Mouse (Mus musculus) hindbrain, embryonic 10.5 days (tissue): ENCODE data around the gene Ifnz. TPM values are rescaled to one million over a fixed set of nuclear protein-coding genes. Genes with fewer than 3 reads are reported as not detected.
A peak's percentile ranks its signal among the peaks of the same experiment; 100 is the strongest.
"Not testable (repeated sequence)": the region's sequence is repeated elsewhere in the genome, so short reads cannot be mapped to it uniquely, and the experiment has no call there.

Source experiments
- DNase-seq: peaks from one replicate; pipeline ENCODE4 v3.0.0-alpha.2; 2017; ENCODE audit warnings: low spot score
- H3K27ac ChIP-seq: fragments of 300-500 bp; sonication (generic); 2 replicates; pipeline ENCODE4 v1.5.1; 2016; ENCODE audit warnings: mild to moderate bottlenecking, moderate library complexity
- H3K27me3 ChIP-seq: fragments of 300-500 bp; sonication (generic); 2 replicates; pipeline ENCODE4 v1.6.1; 2016; ENCODE audit warnings: mild to moderate bottlenecking; ENCODE audit not compliant: poor library complexity, insufficient read depth, severe bottlenecking
- H3K36me3 ChIP-seq: fragments of 300-500 bp; sonication (generic); 2 replicates; pipeline ENCODE4 v1.6.1; 2016; ENCODE audit warnings: mild to moderate bottlenecking, moderate library complexity
- H3K4me1 ChIP-seq: fragments of 300-500 bp; sonication (generic); replicated peaks from 2 replicates; pipeline ENCODE4 v1.6.1; 2016; ENCODE audit warnings: mild to moderate bottlenecking
- H3K4me3 ChIP-seq: fragments of 300-500 bp; sonication (generic); 2 replicates; pipeline ENCODE4 v1.5.1; 2016; ENCODE audit warnings: mild to moderate bottlenecking, moderate library complexity
- H3K9me3 ChIP-seq: fragments of 300-500 bp; sonication (generic); 2 replicates; pipeline ENCODE4 v1.6.1; 2016; ENCODE audit warnings: mild to moderate bottlenecking, moderate library complexity
- WGBS: fragments of 180-500 bp; shearing (Covaris S2); methylation state at CpG from one replicate; pipeline ENCODE4 v1.1.7; 2016; 5-methylcytosine and 5-hydroxymethylcytosine counted together
- polyA plus RNA-seq: library from polyadenylated mRNA; unstranded; fragments of >200 nt; fragmentation: Nextera tagmentation; extraction: Ambion mirVana; gene quantifications from 2 replicates; pipeline ENCODE4 v1.2.1, GENCODE M21; 2016

Gene Ifnz
- polyA plus RNA-seq, 1 experiment from 2014 or later: not detected

GRCm38 (mm10) chr4:88760431-88760830 is 21.5 kb upstream of the Ifnz start:
- not testable (repeated sequence) for H3K36me3 ChIP-seq, H3K27me3 ChIP-seq, H3K9me3 ChIP-seq, H3K4me1 ChIP-seq, H3K27ac ChIP-seq
- peak overlapping the region; percentile 43 for H3K4me3 ChIP-seq
- WGBS: under 1% methylated on average over 28 of the region's 28 CpGs
- peak; percentile 75 for DNase-seq

- H3K36me3 ChIP-seq, H3K9me3 ChIP-seq, H3K27ac ChIP-seq, H3K27me3 ChIP-seq, H3K4me1 ChIP-seq, DNase-seq, H3K4me3 ChIP-seq: not testable (repeated sequence)
- WGBS: 78% methylated on average over 6 of the region's 8 CpGs
Measured at GRCm38 (mm10) chr4:88761776-88762175, 20.2 kb upstream of the Ifnz start.

DNA sequence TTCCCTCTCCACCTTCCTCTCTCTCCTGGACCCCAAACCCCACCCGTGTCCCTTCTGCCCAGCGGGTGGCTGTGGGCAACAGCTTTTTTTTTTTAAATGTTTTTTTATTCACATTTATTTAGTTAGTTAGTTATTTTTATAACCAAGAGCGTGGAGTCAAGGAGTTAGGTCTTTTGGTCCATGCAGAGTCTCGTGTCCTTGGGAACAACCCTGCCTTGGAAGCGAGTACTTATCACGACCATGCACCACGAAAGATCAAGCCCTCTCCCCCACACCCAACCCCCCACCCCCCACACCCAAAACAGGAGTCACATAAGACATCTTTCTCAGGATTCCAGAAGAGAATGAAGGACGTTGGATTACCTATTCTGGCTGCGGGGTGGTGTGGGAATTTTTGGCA is 19.6 kb upstream of the Ifnz start:
- 54% methylated on average over 9 of the region's 9 CpGs for WGBS
- H3K36me3 ChIP-seq, DNase-seq, H3K27me3 ChIP-seq, H3K4me3 ChIP-seq, H3K9me3 ChIP-seq, H3K4me1 ChIP-seq, H3K27ac ChIP-seq: not testable (repeated sequence)

DNA sequence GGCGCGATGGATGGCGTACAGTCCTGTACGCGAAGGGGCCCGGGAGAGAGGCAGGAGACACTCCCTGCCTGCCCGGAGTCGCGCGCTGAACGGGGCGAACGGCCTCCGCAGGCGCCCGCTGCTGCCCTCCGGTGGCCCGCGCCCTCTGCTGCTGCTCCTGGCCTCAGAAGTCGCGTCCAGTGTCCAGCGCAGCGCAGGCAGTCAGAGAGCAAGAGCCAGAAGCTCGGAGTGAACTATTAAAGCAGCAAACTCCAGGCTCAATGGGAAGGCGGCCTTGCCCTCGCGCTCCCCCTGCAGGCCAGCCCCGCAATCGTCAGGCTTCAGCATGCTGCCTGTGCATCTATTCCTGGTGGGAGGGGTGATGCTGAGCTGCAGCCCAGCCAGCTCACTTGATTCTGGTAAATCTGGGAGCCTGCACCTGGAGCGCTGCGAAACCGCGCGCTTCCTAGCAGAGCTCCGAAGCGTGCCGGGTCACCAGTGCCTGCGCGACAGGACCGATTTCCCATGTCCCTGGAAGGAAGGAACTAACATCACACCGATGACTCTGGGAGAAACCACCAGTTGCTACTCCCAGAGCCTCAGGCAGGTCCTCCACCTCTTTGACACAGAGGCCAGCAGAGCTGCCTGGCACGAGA is 18.4 kb upstream of the Ifnz start:
- DNase-seq: peak; percentile 79
- H3K9me3 ChIP-seq, H3K36me3 ChIP-seq, H3K4me1 ChIP-seq, H3K27ac ChIP-seq, H3K27me3 ChIP-seq: not testable (repeated sequence)
- WGBS: 2% methylated on average over 42 of the region's 42 CpGs
- peak overlapping the region; percentile 40 for H3K4me3 ChIP-seq

GRCm38 (mm10) chr4:88773534-88773933 is 8.4 kb upstream of the Ifnz start, which contains the start of gene Gm13290:
Gene Gm13290, plus strand, starts transcription at chr4:88773834.
- DNase-seq, H3K27me3 ChIP-seq, H3K9me3 ChIP-seq, H3K4me3 ChIP-seq, H3K4me1 ChIP-seq, H3K27ac ChIP-seq, H3K36me3 ChIP-seq: not testable (repeated sequence)
- WGBS: no CpG with 5 or more reads among the region's 32 CpGs

GRCm38 (mm10) chr4:88776622-88777021 is 5.3 kb upstream of the Ifnz start, which contains the start of gene Gm13289:
Gene Gm13289, plus strand, starts transcription at chr4:88776922.
- DNase-seq, H3K36me3 ChIP-seq: not testable (repeated sequence)
- WGBS: no CpG with 5 or more reads among the region's 29 CpGs

DNA sequence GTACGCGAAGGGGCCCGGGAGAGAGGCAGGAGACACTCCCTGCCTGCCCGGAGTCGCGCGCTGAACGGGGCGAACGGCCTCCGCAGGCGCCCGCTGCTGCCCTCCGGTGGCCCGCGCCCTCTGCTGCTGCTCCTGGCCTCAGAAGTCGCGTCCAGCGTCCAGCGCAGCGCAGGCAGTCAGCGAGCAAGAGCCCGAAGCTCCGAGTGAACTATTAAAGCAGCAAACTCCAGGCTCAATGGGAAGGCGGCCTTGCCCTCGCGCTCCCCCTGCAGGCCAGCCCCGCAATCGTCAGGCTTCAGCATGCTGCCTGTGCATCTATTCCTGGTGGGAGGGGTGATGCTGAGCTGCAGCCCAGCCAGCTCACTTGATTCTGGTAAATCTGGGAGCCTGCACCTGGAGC is 2.4 kb upstream of the Ifnz start, which contains the start of gene Gm13272:
TSS of gene Gm13272 (plus strand) at position 301 of the 400 bp plus-strand sequence.
- not testable (repeated sequence) for DNase-seq, H3K27ac ChIP-seq, H3K4me1 ChIP-seq, H3K4me3 ChIP-seq, H3K27me3 ChIP-seq, H3K36me3 ChIP-seq, H3K9me3 ChIP-seq
- no CpG with 5 or more reads among the region's 29 CpGs for WGBS

More at GRCm38 (mm10) chr4:88776622-88777021, 5.3 kb upstream of the Ifnz start, which contains the start of gene Gm13289:
- not testable (repeated sequence) for H3K27ac ChIP-seq, H3K9me3 ChIP-seq, H3K4me1 ChIP-seq, H3K27me3 ChIP-seq, H3K4me3 ChIP-seq

GRCm38 (mm10) chr4:88780320-88780719 is 1.6 kb upstream of the Ifnz start:
- not testable (repeated sequence) for DNase-seq, H3K4me3 ChIP-seq, H3K27ac ChIP-seq, H3K27me3 ChIP-seq, H3K4me1 ChIP-seq, H3K36me3 ChIP-seq, H3K9me3 ChIP-seq
- WGBS: 42% methylated on average over 16 of the region's 18 CpGs

- H3K4me3 ChIP-seq: 0 out of 2 replicates have a peak overlapping the region, but pooled peaks have one; percentile 29
- not testable (repeated sequence) for H3K36me3 ChIP-seq, H3K27me3 ChIP-seq, H3K9me3 ChIP-seq, DNase-seq, H3K27ac ChIP-seq, H3K4me1 ChIP-seq
- WGBS: 0% methylated on average over 18 of the region's 31 CpGs
Measured at GRCm38 (mm10) chr4:88782335-88782734, 404 bp downstream of the Ifnz start.

GRCm38 (mm10) chr4:88785409-88785808 is 3.5 kb downstream of the Ifnz start, which contains the start of gene Gm13276:
Gene Gm13276, plus strand, starts transcription at chr4:88785709.
- H3K27me3 ChIP-seq, H3K4me3 ChIP-seq, H3K36me3 ChIP-seq, DNase-seq, H3K4me1 ChIP-seq, H3K27ac ChIP-seq, H3K9me3 ChIP-seq: not testable (repeated sequence)
- no CpG with 5 or more reads among the region's 27 CpGs for WGBS

DNA sequence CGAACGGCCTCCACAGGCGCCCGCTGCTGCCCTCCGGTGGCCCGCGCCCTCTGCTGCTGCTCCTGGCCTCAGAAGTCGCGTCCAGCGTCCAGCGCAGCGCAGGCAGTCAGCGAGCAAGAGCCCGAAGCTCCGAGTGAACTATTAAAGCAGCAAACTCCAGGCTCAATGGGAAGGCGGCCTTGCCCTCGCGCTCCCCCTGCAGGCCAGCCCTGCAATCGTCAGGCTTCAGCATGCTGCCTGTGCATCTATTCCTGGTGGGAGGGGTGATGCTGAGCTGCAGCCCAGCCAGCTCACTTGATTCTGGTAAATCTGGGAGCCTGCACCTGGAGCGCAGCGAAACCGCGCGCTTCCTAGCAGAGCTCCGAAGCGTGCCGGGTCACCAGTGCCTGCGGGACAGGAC is 6.5 kb downstream of the Ifnz start, which contains the start of gene Gm13277:
TSS of gene Gm13277 (plus strand) at position 231 of the 400 bp plus-strand sequence.
- not testable (repeated sequence) for H3K36me3 ChIP-seq, H3K27ac ChIP-seq, H3K4me1 ChIP-seq, H3K9me3 ChIP-seq, H3K27me3 ChIP-seq, H3K4me3 ChIP-seq, DNase-seq
- WGBS: 0% methylated on average over 5 of the region's 28 CpGs

GRCm38 (mm10) chr4:88791250-88791649 is 9.3 kb downstream of the Ifnz start, which contains the start of gene Gm13278:
Gene Gm13278, plus strand, starts transcription at chr4:88791550.
- not testable (repeated sequence) for H3K36me3 ChIP-seq, H3K9me3 ChIP-seq, H3K4me1 ChIP-seq, DNase-seq, H3K4me3 ChIP-seq, H3K27me3 ChIP-seq, H3K27ac ChIP-seq
- WGBS: no CpG with 5 or more reads among the region's 28 CpGs

GRCm38 (mm10) chr4:88793936-88794675 is 12.2 kb downstream of the Ifnz start, which contains the start of gene Gm13275:
Gene Gm13275, plus strand, starts transcription at chr4:88794487.
- not testable (repeated sequence) for DNase-seq, H3K4me1 ChIP-seq, H3K9me3 ChIP-seq, H3K36me3 ChIP-seq, H3K4me3 ChIP-seq, H3K27ac ChIP-seq, H3K27me3 ChIP-seq
- WGBS: under 1% methylated on average over 19 of the region's 52 CpGs
